Mouse (Mus musculus) left cerebral cortex, adult 2 months (tissue): ENCODE data around the gene Atmin. TPM values are rescaled to one million over a fixed set of nuclear protein-coding genes. Genes with fewer than 3 reads are reported as not detected.

Experiments
- DNase-seq, 2 experiments: peaks; one replicate each; pipeline ENCODE4 v3.0.0; 2021 to 2022; ENCODE audit warnings: low spot score in 2 of 2, mixed read lengths in 1 of 2; ENCODE audit errors: extremely low spot score in 1 of 2
- H3K27ac ChIP-seq: fragments of 200-600 bp; 2 replicates; pipeline ENCODE4 v1.8.1; 2022
- H3K4me3 ChIP-seq: fragments of 200-600 bp; 2 replicates; pipeline ENCODE4 v1.8.1; 2022
- CTCF ChIP-seq: fragments of 200-600 bp; IDR thresholded peaks from 2 replicates; pipeline ENCODE4 v1.8.1; 2022; ENCODE audit warnings: antibody characterized with exemption, mild to moderate bottlenecking, moderate library complexity
- intact Hi-C: fragments of 180-260 bp; cut with DNase I; formaldehyde crosslinking; loops from one replicate; pipeline ENCODE4 v1.15.1; 2025
- total RNA-seq, 2 experiments: library from RNA; stranded (reverse); gene quantifications; 2 replicates each; pipeline ENCODE4 v1.2.3; 2021

The Atmin gene
- total RNA-seq, 2 experiments from 2014 or later = 73.9 to 76.0 TPM

DNA sequence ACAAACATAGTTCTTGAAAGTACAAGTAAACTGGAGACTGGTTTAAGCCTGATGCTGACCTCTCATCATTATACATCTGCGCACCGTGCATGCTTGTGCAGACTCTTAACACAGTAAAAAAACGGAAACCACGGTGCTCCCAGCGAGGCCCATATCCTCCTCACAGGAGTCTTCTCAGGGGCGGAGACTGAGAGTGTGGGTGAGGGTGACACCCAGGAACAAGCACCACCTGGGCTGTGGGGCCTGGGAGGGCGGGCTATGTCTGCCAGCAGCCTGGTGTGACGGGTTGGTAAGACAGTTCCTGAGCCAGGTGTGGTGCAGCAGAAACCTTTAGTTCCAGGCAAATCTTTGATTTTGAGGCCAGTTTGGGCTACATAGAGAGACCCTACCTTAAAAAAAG is 9.2 kb downstream of the Atmin start:
- intact Hi-C loops = no loop called here
- Histone ChIP-seq H3K27ac (no peak overlapping the region), H3K4me3 (no peak overlapping the region)
- no peak for TF ChIP-seq CTCF
- DNase-seq = no peak

DNA sequence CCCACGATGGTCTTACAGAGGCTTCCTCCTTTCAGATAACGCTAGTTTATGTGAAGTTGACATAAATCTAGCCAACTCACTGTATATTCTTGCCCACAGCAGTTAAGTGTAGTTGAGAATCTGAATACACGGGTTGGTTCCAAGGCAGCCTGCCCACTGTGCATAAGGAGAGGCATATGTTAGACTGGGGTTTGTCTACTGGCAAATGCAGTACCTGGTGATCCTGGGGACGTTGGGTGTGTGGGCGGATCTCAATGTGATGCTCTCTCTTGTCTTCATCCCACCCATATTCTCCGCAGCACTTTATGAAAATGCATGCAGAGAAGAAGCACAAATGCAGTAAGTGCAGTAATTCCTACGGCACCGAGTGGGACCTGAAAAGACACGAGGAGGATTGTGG is 11.2 kb downstream of the Atmin start:
- intact Hi-C loops = loop anchor here (2.0 kb wide), 1 partner anchor 334 kb away; no protein-coding TSS in a partner anchor
- peak overlapping the region; percentile 30; the same call in 1 of the 2 replicates for H3K27ac ChIP-seq
- no peak overlapping the region for H3K4me3 ChIP-seq
- DNase-seq = peak; percentile 59 to 83
- no peak for TF ChIP-seq CTCF

DNA sequence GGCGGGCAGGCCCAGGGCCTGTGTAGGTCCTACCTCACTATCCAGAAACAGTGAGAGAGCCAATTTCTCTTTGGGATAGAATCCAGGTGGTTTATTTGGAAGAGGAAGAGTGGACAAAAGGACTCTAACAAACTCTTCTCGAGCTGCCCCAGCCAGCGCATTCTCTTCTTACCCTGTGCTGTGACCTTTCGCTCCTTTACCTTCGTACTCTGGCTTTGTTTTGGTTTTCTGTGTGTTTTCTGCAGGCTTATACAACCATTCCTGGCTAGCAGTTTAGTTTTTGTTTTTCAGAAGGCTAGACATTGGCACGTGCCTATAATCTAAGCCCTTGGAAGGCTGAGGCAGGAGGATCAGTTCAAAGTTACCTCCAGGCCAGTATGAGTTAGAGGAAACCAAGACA is 26.3 kb downstream of the Atmin start:
- no peak for TF ChIP-seq CTCF
- intact Hi-C loops = no loop called here
- Histone ChIP-seq H3K27ac (no peak overlapping the region), H3K4me3 (no peak overlapping the region)
- DNase-seq = no peak

DNA sequence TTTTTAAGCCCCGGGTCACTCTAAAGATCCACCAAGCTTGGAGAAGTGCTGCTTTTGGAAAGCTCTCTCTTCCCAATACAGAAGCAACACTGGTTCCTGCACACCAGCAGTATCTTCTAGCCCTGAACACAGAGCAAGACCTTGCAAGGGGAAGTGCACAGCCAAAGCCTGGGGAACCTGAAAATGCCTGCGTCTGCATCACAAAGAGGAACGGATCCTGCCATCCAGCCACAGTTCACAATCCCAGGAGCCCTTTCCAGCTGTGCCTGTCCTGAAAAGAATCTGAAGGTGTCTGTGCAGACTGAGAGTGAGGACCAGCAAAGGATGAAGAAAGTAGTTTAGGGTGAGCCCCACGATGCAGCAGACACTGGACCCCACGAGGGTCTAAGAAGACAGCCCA is 31.9 kb downstream of the Atmin start:
- H3K27ac ChIP-seq = no peak overlapping the region
- no peak for DNase-seq
- TF ChIP-seq CTCF = no peak
- no peak overlapping the region for H3K4me3 ChIP-seq
- intact Hi-C loops = no loop called here

DNA sequence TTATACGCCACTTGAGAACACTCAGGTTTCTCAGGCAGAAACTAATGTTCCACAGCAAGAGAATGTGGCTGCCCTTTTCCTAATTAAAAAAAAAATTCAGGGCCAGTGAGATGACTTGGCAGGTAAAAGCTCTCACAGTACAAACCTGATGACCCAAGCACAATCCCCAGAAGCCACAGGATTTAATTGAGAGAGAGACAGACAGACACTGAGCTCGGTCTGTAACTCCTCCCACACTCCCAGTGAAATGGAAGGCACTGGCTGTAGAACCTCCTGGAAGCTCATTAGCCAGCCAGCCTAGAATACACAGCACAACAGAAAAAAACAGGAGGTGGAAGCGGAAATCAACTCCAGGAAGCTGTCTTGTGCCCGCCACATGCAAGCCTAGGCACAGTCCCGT is 32.4 kb downstream of the Atmin start:
- TF ChIP-seq CTCF = no peak
- intact Hi-C loops = no loop called here
- Histone ChIP-seq H3K4me3 (no peak overlapping the region), H3K27ac (no peak overlapping the region)
- DNase-seq = no peak

DNA sequence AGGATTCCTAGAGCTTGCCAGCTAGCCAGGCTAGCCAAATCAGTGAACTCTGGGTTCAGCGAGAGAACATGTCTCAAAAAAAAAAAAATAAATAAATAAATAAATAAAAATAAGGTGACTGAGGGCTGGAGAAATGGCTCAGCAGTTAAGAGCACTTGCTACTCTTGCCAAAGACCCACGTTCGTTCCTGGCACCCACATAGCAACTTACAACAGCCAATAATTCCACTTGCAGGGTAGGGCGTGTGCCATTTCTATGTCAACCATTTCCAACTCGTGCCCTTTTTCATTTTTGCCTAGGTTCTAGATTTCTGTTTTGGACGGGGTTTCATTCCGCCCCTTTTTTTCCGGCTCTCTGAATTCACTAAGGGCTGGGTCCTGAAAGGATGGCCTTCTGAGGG is 34.9 kb downstream of the Atmin start:
- DNase-seq = no peak
- no peak for TF ChIP-seq CTCF
- intact Hi-C loops = no loop called here

DNA sequence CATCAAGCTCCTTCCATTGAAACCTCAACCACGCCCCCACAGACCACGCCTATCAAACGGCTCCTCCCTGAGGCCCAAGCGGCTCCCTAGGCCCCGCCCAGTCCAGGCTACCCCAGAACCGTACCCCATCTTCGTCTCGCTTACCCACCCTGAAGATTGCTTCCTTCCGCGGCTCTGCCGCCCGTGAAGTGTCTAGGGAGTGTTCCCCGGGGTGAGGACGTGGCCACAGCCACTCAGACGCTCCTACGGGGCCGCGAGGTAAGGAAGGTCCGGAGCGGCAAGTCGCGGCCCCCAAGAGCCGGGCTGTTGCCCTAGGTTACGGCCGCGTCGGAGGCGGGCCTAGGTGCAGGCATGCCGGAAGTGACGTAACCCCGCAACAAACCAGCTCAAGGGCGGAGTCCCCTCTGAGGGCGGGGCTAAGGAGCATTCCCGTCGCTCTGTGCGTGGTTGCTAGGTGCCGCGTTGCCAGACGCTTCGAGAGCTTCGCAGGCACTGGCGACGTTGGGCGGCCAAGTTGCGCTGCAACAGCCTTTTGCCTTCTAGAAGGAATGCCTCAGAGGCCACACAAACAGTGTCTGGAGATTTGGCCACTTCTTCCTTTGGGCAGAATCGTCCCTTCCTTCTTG is 35.6 kb downstream of the Atmin start, which contains the start of gene 1700030J22Rik:
1700030J22Rik (minus strand) TSS at position 329 of the 626 bp plus-strand sequence.
- H3K4me3 ChIP-seq = peak within 1 kb of the TSS; percentile 76
- peak; percentile 11 for TF ChIP-seq CTCF
- intact Hi-C loops = loop anchor here (1.0 kb wide), 2 partner anchors 35 to 57 kb away; partner anchors contain the start of genes Atmin, Cenpn and Cmc2
- H3K27ac ChIP-seq = peak within 1 kb of the TSS; percentile 73
- peak; percentile 96 to 98 for DNase-seq

More for the DNA sequence above, 34.9 kb downstream of the Atmin start:
- H3K27ac ChIP-seq = no peak overlapping the region
- peak overlapping the region; percentile 76 for H3K4me3 ChIP-seq

DNA sequence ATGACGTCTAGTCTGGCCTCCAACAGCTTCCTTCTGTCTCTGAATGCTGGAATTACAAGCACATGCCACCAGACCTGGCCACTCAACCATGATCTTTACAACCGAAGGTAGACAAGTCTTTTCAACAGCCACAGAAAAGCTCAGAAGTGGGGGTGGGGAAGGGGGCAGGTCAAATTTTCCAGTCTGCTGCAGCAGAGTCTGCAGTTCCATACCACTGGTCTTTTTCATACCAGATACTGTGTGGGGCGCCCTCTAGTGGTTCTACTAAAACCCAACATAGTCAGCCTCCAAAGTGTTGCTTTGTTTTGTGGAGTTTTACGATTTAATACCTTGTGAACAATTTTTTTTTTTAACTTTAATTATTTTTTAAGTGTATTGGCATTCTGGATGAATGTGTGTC is 36.9 kb downstream of the Atmin start:
- DNase-seq = peak; percentile 43 to 49
- Histone ChIP-seq H3K4me3 (no peak overlapping the region), H3K27ac (no peak overlapping the region)
- intact Hi-C loops = no loop called here
- TF ChIP-seq CTCF = peak; percentile 82

DNA sequence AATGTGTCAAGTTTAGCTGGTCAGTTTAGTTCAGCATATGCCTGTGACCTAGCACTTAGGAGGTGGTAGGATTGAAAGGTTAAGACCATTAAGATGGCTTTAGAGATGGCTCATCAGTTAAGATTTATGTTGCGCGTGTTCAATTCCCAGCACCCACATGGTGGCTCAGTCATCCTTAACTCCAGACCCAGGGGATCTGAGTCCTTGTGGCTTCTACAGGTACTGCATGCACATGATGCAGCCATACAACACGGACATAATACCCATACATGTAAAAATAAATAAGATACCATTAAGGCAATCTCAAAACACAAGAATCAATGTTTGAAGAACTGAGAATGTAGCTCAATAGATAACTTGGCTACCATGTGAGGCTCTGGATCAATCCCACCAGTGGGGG is 46.6 kb downstream of the Atmin start:
- H3K4me3 ChIP-seq = no peak overlapping the region
- no peak for DNase-seq
- intact Hi-C loops = loop anchor here (10.0 kb wide), 1 partner anchor 485 kb away; no protein-coding TSS in a partner anchor
- no peak overlapping the region for H3K27ac ChIP-seq
- peak; percentile 24 for TF ChIP-seq CTCF

DNA sequence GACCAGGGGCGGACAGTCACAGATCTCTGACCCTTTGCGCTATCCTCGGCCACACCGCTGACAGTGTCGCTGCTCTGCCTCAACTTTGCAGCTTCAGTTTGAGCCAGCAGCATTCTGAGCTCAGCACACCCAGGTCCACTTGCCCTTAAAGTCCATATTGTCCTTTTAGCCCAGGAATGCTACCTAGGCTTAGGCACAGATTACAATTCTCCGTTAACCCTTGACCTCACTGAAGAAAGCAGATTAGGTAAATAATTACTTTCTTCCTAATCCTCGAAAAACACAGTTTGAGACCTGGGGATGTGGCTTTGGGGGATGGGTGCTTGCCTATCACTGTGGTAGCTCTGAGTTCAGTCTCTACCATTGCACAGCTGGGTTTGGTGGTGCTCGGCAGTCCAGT is 48.0 kb downstream of the Atmin start:
- intact Hi-C loops = loop anchor here (10.0 kb wide), 1 partner anchor 484 kb away; no protein-coding TSS in a partner anchor
- Histone ChIP-seq H3K27ac (no peak overlapping the region), H3K4me3 (no peak overlapping the region)
- no peak for TF ChIP-seq CTCF
- no peak for DNase-seq

DNA sequence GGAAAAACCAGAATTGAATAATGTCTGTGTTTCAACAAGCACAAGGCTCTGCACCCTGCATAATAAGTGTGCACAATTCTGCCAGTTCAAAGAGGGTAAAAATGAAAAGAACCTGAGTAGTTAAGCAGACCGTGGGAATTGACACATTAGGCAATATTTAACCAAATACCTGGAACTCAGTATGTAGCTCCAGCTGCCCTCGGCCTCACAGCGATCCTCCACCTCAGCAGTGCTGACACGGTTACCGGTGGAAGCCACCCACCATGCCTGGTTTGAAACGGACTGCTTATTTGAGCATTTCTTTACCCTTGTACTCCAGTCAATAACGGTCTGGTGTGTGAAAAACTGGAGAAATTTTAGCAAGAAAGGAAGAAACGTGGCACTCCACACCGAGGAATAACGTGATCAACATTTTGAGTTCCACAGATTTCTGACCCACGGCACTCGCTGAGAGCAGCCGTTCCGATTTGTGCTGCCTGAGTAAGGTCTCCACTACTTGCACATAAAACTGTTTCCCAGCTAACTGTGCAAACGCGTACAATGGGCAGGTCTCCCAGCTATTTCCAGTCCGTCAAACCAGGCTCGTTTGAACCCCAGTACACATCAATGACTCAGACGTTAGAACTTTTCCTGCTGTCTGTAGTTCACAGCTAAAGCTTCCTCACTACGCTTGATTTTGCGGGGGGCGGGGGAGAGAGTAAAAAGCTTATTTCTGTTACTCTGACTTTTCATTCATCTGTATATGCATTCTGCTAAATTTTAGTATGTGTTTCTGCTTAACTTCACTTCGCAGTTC is 49.2 kb downstream of the Atmin start:
- H3K4me3 ChIP-seq = peak overlapping the region; percentile 80
- intact Hi-C loops = loop anchor here (10.0 kb wide), 1 partner anchor 482 kb away; no protein-coding TSS in a partner anchor
- peak overlapping the region; percentile 80; the same call in 1 of the 2 replicates for H3K27ac ChIP-seq
- no peak for DNase-seq
- no peak for TF ChIP-seq CTCF

DNA sequence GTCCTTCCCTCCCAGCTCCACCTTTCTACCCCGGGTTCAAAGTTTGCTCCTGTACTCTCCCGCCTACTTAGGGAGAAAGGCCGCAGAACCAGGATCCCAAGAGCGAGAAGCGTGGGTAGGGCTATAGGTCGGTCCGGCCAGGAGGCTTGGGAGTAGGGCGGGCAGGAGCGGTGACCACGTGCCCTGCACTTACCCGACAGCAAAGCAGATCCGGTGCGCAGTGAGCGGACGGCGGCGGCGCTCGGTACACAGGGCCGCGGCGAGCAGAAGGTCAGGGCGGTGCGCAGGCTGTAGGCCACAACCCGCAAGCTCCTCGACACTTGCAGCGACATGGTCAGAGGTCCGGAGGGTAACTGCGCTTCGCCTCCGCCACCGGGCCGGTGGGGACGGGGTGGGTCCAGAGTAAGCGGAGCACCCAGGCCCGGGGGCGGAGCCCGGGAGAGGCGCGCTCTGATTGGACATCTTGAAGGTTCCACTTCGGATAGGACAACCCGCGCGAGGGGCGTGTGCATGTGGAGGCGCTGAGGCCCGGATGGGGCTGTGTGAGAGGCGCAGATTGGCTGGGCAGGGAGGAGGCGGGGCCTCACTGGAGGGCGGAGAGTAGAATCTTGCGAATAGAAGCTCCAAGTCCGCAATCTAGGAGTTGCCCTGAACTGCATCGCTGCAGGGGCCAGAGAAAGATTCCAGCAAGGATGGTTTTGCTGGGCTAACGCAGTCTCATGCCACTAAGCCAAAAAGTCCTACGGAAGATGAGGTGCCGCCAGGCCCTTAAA is 50.1 kb downstream of the Atmin start, which contains the start of gene Gcsh:
Gcsh (minus strand) TSS at position 443 of the 773 bp plus-strand sequence.
- peak within 1 kb of the TSS; percentile 80 for H3K27ac ChIP-seq
- TF ChIP-seq CTCF = no peak
- peak; percentile 96 to 98 for DNase-seq
- H3K4me3 ChIP-seq = peak within 1 kb of the TSS; percentile 80
- intact Hi-C loops = loop anchor here (10.0 kb wide), 1 partner anchor 482 kb away; no protein-coding TSS in a partner anchor
